Mouse (Mus musculus) embryonic fibroblast, embryonic 13.5 days (primary cell): ENCODE results near the gene Aplp2.

Experiments
- CTCF ChIP-seq: IDR thresholded peaks from 2 replicates; pipeline ENCODE4 v1.5.1; 2011; ENCODE audit warnings: mild to moderate bottlenecking, control low read depth, low read length, moderate library complexity, borderline replicate concordance; ENCODE audit not compliant: insufficient read depth
- POLR2A ChIP-seq: IDR thresholded peaks from 2 replicates; pipeline ENCODE4 v1.6.1; 2011; ENCODE audit warnings: low read depth, mild to moderate bottlenecking, control low read depth, low read length, moderate library complexity

DNA sequence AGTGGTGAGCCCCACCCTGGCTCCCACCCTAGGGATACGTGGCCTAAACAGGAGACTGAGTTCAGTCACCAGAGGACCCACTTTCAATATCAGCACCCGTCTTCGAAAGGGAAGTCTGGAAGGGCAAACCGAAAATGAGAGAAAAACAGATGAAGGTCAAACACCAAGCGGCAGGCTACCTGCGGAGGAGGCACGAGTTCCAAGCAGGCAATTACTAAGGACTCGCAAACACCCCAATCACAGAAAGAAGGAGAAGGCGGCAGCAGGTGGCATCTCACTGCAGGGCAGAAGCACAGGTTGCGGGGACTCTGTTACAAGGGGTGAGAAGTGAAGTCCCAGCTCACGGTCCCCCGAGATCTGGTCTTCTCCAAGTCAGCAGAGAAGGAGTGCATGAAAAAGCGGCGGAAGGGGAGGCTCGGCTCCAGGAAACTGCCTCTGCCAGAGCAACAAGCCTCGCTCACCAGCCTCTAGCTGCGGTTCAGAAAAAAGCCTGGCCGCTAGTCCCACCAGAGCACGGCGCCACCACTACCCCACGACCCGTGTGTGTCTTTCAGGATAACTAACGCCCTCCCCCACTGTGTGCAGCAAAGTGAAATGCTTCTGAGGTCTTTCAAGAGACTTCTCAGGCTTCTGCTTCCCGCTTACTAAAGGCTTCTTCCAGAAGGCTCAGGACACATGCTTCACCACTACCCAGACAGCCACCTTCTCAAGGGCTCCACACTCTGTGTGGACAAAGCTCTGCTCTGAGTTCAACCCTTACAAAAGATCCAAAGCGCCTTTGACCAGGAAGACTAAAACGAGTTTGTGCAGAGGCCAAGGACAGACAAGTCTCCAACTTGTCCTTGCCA lies 81.0 kb downstream of the Aplp2 start:
- no peak for TF ChIP-seq POLR2A
- TF ChIP-seq CTCF: no peak
